Mouse (Mus musculus): ENCODE data around the gene Ankrd23. TPM values are rescaled to one million over a fixed set of nuclear protein-coding genes. Genes with fewer than 3 reads are reported as not detected.

The Ankrd23 gene
- polyA plus RNA-seq, 1 experiment from 2014 or later = 16.6 TPM

DNA sequence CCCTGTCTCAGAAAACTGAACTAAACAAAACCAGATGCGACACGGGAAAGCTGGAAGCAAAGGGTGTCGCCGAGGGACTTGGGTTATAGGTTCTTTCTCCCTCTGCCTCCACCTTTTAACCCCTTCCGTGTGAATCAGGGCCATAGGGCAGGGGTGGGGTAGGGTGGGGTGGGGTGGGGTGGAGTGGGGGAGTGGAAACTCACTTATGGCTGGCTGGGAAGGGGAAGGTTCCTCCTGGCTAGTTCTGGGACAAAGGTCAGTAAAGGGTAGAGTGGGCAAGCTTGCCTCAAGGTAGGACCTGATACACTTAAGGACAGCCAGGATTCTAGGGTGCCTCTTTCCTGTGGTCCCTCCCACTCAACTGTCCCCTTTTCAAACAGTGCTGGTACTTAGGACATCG lies 43.4 kb downstream of the Ankrd23 start:
- H3K4me3 ChIP-seq = no peak overlapping the region
- H3K9me3 ChIP-seq = 0 out of 2 replicates have a peak, but pooled peaks cover 3% of the 10 kb centered on the region
- H3K4me1 ChIP-seq = peaks cover 19% of the 10 kb centered on the region
- H3K27ac ChIP-seq (replicated peaks) = no peak overlapping the region
- H3K27me3 ChIP-seq (replicated peaks; ENCODE audit: low read depth, poor library complexity, severe bottlenecking) = no peaks in the 10 kb centered on the region
- H3K36me3 ChIP-seq (replicated peaks) = peaks cover under 1% of the 10 kb centered on the region; the same call in 1 of the 2 replicates
- DNase-seq (ENCODE audit: low spot score) = no peak
- WGBS = 46% methylated on average over 6 of the region's 6 CpGs

DNA sequence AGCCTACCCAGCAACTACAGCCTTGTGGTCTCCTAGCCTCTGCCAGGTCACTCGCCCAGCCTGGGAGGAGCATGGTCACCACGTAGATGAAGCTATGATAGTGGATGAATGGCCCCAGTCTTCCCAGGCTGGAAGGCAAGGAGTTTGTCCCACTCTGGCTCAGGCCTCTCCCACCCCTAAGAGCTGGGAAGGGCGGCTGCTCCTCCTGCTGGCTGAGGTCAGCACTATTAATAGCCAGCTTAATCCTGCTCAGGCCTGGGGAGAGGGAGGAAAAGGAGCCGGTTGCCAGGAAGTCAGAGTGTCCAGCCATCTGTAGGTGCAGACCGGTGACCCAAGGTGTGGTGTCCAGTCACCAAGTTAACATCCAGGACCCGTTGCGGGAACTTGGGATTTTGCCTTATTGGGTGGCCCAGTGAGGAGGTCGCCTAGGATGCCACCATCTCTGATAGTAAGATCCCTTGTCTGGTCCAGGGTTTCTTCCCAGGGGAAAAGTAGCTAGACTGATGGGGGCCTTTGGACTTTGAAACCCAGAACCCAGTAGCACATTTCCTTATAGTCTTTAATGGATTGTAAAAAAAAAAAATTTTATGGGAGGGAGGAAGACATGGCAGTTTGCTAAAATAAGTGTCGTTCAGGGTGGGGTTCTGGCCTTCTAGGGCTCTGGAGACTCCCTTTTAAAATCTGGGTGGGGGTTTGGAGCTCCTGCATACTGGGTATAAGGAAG lies 44.1 kb downstream of the Ankrd23 start:
- 43% methylated on average over 9 of the region's 9 CpGs for WGBS
- H3K27ac ChIP-seq (replicated peaks) = 0 out of 2 replicates have a peak overlapping the region, but pooled peaks have one; percentile 57

GRCm38 (mm10) chr1:36489661-36490060 lies 47.0 kb downstream of the Ankrd23 start:
- no peak overlapping the region for H3K27ac ChIP-seq (replicated peaks)
- no peaks in the 10 kb centered on the region for H3K36me3 ChIP-seq (replicated peaks)
- peaks cover 34% of the 10 kb centered on the region for H3K4me1 ChIP-seq
- WGBS = 78% methylated on average over 6 of the region's 6 CpGs
- DNase-seq (ENCODE audit: low spot score) = no peak
- H3K27me3 ChIP-seq (replicated peaks; ENCODE audit: low read depth, poor library complexity, severe bottlenecking) = no peaks in the 10 kb centered on the region
- H3K9me3 ChIP-seq = no peaks in the 10 kb centered on the region
- H3K4me3 ChIP-seq = no peak overlapping the region

More for the DNA sequence above, 44.1 kb downstream of the Ankrd23 start:
- H3K36me3 ChIP-seq (replicated peaks) = no peaks in the 10 kb centered on the region
- H3K9me3 ChIP-seq = 0 out of 2 replicates have a peak, but pooled peaks cover 3% of the 10 kb centered on the region
- H3K4me1 ChIP-seq = peaks cover 19% of the 10 kb centered on the region
- no peak overlapping the region for H3K4me3 ChIP-seq
- no peaks in the 10 kb centered on the region for H3K27me3 ChIP-seq (replicated peaks; ENCODE audit: low read depth, poor library complexity, severe bottlenecking)
- DNase-seq (ENCODE audit: low spot score) = peak; percentile 59

- Histone ChIP-seq H3K36me3 (replicated peaks) (no peaks in the 10 kb centered on the region), H3K27ac (replicated peaks) (no peak overlapping the region), H3K9me3 (no peaks in the 10 kb centered on the region), H3K4me3 (no peak overlapping the region), H3K27me3 (replicated peaks; ENCODE audit: low read depth, poor library complexity, severe bottlenecking) (no peaks in the 10 kb centered on the region), H3K4me1 (peaks cover 27% of the 10 kb centered on the region)
- 86% methylated on average over 9 of the region's 9 CpGs for WGBS
- DNase-seq (ENCODE audit: low spot score) = no peak
Observed at GRCm38 (mm10) chr1:36487111-36487510, 49.6 kb downstream of the Ankrd23 start.

DNA sequence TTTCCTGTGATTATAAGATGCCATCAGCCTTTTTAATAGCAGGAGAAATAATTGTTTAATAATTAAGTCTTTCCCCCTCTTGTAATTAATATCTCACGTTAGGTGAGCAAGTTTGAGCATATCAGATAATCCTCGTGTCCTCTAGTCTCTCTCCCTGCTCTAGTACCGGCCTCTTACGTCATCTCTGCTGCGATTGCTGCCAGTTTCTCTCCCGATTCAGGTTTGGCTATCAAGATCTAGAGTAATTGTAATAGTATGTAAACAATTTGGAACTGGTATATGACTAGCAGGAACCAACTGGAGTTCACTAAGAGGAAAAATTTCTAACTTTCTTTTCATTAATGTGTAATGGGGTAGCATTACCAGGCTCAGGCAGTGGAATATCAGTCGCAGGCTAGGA lies 51.6 kb downstream of the Ankrd23 start:
- Histone ChIP-seq H3K9me3 (no peaks in the 10 kb centered on the region), H3K27ac (replicated peaks) (no peak overlapping the region), H3K4me3 (no peak overlapping the region), H3K36me3 (replicated peaks) (no peaks in the 10 kb centered on the region), H3K27me3 (replicated peaks; ENCODE audit: low read depth, poor library complexity, severe bottlenecking) (no peaks in the 10 kb centered on the region), H3K4me1 (peaks cover 23% of the 10 kb centered on the region)
- DNase-seq (ENCODE audit: low spot score) = no peak
- WGBS = 87% methylated on average over 7 of the region's 7 CpGs

- Histone ChIP-seq H3K4me3 (no peak overlapping the region), H3K27ac (replicated peaks) (no peak overlapping the region), H3K4me1 (peaks cover 23% of the 10 kb centered on the region), H3K9me3 (no peaks in the 10 kb centered on the region), H3K36me3 (replicated peaks) (no peaks in the 10 kb centered on the region), H3K27me3 (replicated peaks; ENCODE audit: low read depth, poor library complexity, severe bottlenecking) (no peaks in the 10 kb centered on the region)
- no peak for DNase-seq (ENCODE audit: low spot score)
- 42% methylated on average over 4 of the region's 4 CpGs for WGBS
Observed at GRCm38 (mm10) chr1:36483825-36484224, 52.9 kb downstream of the Ankrd23 start.

Small RNAs within 50 kb of the gene (microRNA-seq; reads per million reads assigned to microRNA genes)
- gene Gm47280 = not detected

Other genes with a start within 250 kb of the Ankrd23 start
- 3.3 and 4.5 TPM in 2 replicates for gene Arid5a, start 229.2 kb downstream of the Ankrd23 start, polyA plus RNA-seq (2016; fragmentation: Nextera tagmentation; extraction: Ambion mirVana)
- 50.9 and 52.1 TPM in 2 replicates for gene Kansl3, start 167.7 kb downstream of the Ankrd23 start, polyA plus RNA-seq (2016; fragmentation: Nextera tagmentation; extraction: Ambion mirVana)
- 1.2 and 1.7 TPM in 2 replicates for gene Fer1l5, start 164.6 kb downstream of the Ankrd23 start, polyA plus RNA-seq (2016; fragmentation: Nextera tagmentation; extraction: Ambion mirVana)
- gene Lman2l, start 91.6 kb downstream of the Ankrd23 start, polyA plus RNA-seq (2016; fragmentation: Nextera tagmentation; extraction: Ambion mirVana) = 58.4 and 62.9 TPM in 2 replicates
- 16.2 and 16.4 TPM in 2 replicates for gene Cnnm4, start 65.3 kb downstream of the Ankrd23 start, polyA plus RNA-seq (2016; fragmentation: Nextera tagmentation; extraction: Ambion mirVana)
- gene Cnnm3, start 25.0 kb downstream of the Ankrd23 start, polyA plus RNA-seq (2016; fragmentation: Nextera tagmentation; extraction: Ambion mirVana) = 3.5 and 3.6 TPM in 2 replicates
- gene Gm42417, start 2.5 kb upstream of the Ankrd23 start, polyA plus RNA-seq (2016; fragmentation: Nextera tagmentation; extraction: Ambion mirVana) = 0.54 TPM in 1 of 2 replicates, not detected in the other
- gene Ankrd39, start 10.6 kb upstream of the Ankrd23 start, polyA plus RNA-seq (2016; fragmentation: Nextera tagmentation; extraction: Ambion mirVana) = 18.9 and 20.3 TPM in 2 replicates
- gene Sema4c, start 21.5 kb upstream of the Ankrd23 start, polyA plus RNA-seq (2016; fragmentation: Nextera tagmentation; extraction: Ambion mirVana) = 24.9 and 25.9 TPM in 2 replicates
- gene Fam178b, start 146.3 kb upstream of the Ankrd23 start, polyA plus RNA-seq (2016; fragmentation: Nextera tagmentation; extraction: Ambion mirVana) = 0.57 and 0.65 TPM in 2 replicates
- 515 and 522 TPM in 2 replicates for gene Cox5b, start 154.6 kb upstream of the Ankrd23 start, polyA plus RNA-seq (2016; fragmentation: Nextera tagmentation; extraction: Ambion mirVana)
- gene 4933424G06Rik, start 173.3 kb upstream of the Ankrd23 start, polyA plus RNA-seq (2016; fragmentation: Nextera tagmentation; extraction: Ambion mirVana) = not detected in 2 replicates
- gene Actr1b, start 177.5 kb upstream of the Ankrd23 start, polyA plus RNA-seq (2016; fragmentation: Nextera tagmentation; extraction: Ambion mirVana) = 137 and 141 TPM in 2 replicates
- gene Zap70, start 224.9 kb upstream of the Ankrd23 start, polyA plus RNA-seq (2016; fragmentation: Nextera tagmentation; extraction: Ambion mirVana) = 0.24 and 0.31 TPM in 2 replicates